Mouse (Mus musculus): ENCODE data around the gene Fam120a.

DNA sequence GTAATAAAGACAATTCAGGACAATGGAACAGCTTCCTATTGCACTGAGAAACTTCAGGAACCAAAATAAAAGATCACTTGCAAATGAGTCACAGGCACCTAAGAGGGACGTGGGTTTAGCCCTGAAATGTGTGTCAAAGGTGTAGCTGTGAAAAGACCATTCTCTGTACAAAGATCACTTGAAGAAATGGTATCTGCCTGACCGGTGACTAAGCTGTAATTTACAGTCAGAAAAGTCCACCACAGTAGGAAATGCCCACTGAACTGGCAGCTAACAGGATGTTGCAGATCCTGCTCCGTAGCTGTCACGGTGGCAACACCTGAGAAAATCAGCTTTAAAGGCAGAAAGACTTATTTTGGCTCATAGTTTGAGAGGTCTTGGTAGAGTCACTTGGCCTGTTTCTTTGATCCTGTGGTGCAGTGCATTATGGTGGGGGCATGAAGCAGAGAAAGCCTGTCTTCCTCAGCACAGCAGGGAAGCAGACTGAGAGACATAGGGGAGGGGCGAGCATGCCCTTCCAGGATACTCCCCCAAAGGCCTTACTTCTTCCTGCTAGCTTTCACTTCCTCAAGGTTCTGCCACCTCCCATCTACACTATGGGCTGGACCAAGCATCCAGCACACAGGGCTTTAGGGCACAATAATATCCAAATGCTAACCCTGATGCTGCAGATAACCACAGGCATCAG lies 125.8 kb downstream of the Fam120a start:
- no peak for TF ChIP-seq POLR2A (IDR thresholded peaks at IDR 0.05; ENCODE audit: control insufficient read depth in 1 of 2, insufficient read depth in 1 of 2, low read depth in 1 of 2, low read length in 2 of 2, poor library complexity in 1 of 2)
- TF ChIP-seq ZNF384 (IDR thresholded peaks at IDR 0.05; ENCODE audit: low read depth, low read length), result no peak
- TF ChIP-seq MAZ (IDR thresholded peaks at IDR 0.05; ENCODE audit: low read depth, low read length), result no peak
- TF ChIP-seq GATA1 (IDR thresholded peaks at IDR 0.05; ENCODE audit: low read depth, low read length), result no peak
- no peak for TF ChIP-seq USF2 (IDR thresholded peaks at IDR 0.05; ENCODE audit: borderline replicate concordance in 1 of 2, insufficient read depth in 1 of 2, low read depth in 1 of 2, low read length in 2 of 2)
- no peak for TF ChIP-seq MAFK (IDR thresholded peaks at IDR 0.05; ENCODE audit: borderline replicate concordance, low read depth, low read length)

All from MEL (cell line).